Mouse (Mus musculus): Measurements from ENCODE around the gene Olfr466. TPM values are rescaled to one million over a fixed set of nuclear protein-coding genes. Genes with fewer than 3 reads are reported as not detected.

Gene Olfr466
- not detected in 2 replicates for total RNA-seq (2012; rRNA removed)

DNA sequence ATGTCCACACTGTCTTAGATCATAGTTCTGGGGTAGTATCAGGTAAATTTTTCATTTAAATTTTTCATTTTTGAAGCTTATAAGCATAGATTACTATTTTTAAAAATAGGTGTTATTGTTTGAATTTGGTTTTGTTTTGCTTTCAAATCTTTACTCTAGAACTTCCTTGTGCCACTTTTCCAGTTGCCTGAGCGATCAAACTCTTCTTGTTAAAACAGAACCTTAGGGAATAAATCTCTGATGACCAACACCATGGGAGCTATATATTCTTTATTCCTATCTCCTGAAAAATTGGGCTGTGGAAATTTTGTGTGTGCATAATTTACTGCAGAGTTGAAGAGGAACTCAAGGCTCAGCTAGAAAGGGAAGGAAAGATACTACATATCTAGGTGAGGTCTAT is at the start of gene Olfr466:
TSS of gene Olfr466 (plus strand) at position 301 of the 400 bp plus-strand sequence.
- Histone ChIP-seq H3K9me3 (ENCODE audit: control insufficient read depth, insufficient read depth, low read depth, low read length) (no peaks in the 10 kb centered on the region), H3K36me3 (ENCODE audit: control insufficient read depth, insufficient read depth, low read length, poor library complexity, severe bottlenecking) (no peaks in the 10 kb centered on the region), H3K27ac (ENCODE audit: insufficient read depth, low read depth, low read length, poor library complexity, severe bottlenecking) (no peak within 1 kb of the TSS), H3K9ac (ENCODE audit: insufficient read depth, low read depth, low read length, poor library complexity, severe bottlenecking) (no peak within 1 kb of the TSS), H3K4me3 (ENCODE audit: insufficient read depth in 1 of 2, low read depth in 1 of 2, low read length in 2 of 2, poor library complexity in 1 of 2, severe bottlenecking in 1 of 2) (no peak within 1 kb of the TSS), H3K4me1 (ENCODE audit: control insufficient read depth in 2 of 2, insufficient read depth in 2 of 2, low read length in 2 of 2, poor library complexity in 1 of 2) (no peaks in the 10 kb centered on the region)
- in situ Hi-C loops (cut with MboI; ENCODE audit: low sequenced_read_pairs in 2 of 2, unreplicated experiment in 2 of 2): no loop called here
- TF ChIP-seq CHD2 (IDR thresholded peaks at IDR 0.05; ENCODE audit: low read depth, low read length): no peak
- no peak for TF ChIP-seq MAFK (IDR thresholded peaks at IDR 0.05; ENCODE audit: insufficient read depth, low read depth, low read length)
- TF ChIP-seq HCFC1 (IDR thresholded peaks at IDR 0.05; ENCODE audit: borderline replicate concordance, insufficient read depth, low read length): no peak
- TF ChIP-seq ZC3H11A (IDR thresholded peaks at IDR 0.05; ENCODE audit: borderline replicate concordance, low read depth, low read length): no peak
- TF ChIP-seq ZNF384 (IDR thresholded peaks at IDR 0.05; ENCODE audit: low read depth, low read length): no peak
- no peak for DNase-seq (ENCODE audit: low read depth, low spot score)

DNA sequence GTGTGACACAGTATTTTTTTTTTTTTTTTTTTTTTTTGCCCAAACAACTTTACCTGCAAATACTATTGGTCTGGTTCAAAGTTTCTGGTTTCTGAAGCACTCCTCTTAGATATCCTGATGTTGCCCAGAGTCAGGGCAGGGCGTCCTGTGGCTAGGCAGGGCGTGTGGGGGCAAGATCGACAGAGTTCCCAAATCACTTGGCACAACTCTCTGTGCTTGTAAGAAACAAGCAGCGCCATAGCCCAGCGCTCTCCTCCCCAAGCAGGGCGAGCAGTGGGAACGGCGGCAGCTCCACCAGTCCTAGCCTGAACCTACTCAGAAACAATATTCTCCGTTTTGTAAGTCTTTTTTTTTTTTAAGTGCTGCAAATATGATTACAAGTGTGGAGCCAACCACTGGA is 49.4 kb upstream of the Olfr466 start:
- Histone ChIP-seq H3K27ac (ENCODE audit: insufficient read depth, low read depth, low read length, poor library complexity, severe bottlenecking) (no peak overlapping the region), H3K9ac (ENCODE audit: insufficient read depth, low read depth, low read length, poor library complexity, severe bottlenecking) (no peak overlapping the region), H3K4me1 (ENCODE audit: control insufficient read depth in 2 of 2, insufficient read depth in 2 of 2, low read length in 2 of 2, poor library complexity in 1 of 2) (no peaks in the 10 kb centered on the region; a peak in 1 of 4 replicates), H3K36me3 (ENCODE audit: control insufficient read depth, insufficient read depth, low read length, poor library complexity, severe bottlenecking) (no peaks in the 10 kb centered on the region), H3K9me3 (ENCODE audit: control insufficient read depth, insufficient read depth, low read depth, low read length) (no peaks in the 10 kb centered on the region), H3K4me3 (ENCODE audit: insufficient read depth in 1 of 2, low read depth in 1 of 2, low read length in 2 of 2, poor library complexity in 1 of 2, severe bottlenecking in 1 of 2) (no peak overlapping the region)
- no peak for TF ChIP-seq ZC3H11A (IDR thresholded peaks at IDR 0.05; ENCODE audit: borderline replicate concordance, low read depth, low read length)
- no peak for TF ChIP-seq HCFC1 (IDR thresholded peaks at IDR 0.05; ENCODE audit: borderline replicate concordance, insufficient read depth, low read length)
- TF ChIP-seq CHD2 (IDR thresholded peaks at IDR 0.05; ENCODE audit: low read depth, low read length): no peak
- TF ChIP-seq ZNF384 (IDR thresholded peaks at IDR 0.05; ENCODE audit: low read depth, low read length): no peak
- TF ChIP-seq MAFK (IDR thresholded peaks at IDR 0.05; ENCODE audit: insufficient read depth, low read depth, low read length): no peak
- DNase-seq (ENCODE audit: low read depth, low spot score): no peak
- in situ Hi-C loops (cut with MboI; ENCODE audit: low sequenced_read_pairs in 2 of 2, unreplicated experiment in 2 of 2): no loop called here

DNA sequence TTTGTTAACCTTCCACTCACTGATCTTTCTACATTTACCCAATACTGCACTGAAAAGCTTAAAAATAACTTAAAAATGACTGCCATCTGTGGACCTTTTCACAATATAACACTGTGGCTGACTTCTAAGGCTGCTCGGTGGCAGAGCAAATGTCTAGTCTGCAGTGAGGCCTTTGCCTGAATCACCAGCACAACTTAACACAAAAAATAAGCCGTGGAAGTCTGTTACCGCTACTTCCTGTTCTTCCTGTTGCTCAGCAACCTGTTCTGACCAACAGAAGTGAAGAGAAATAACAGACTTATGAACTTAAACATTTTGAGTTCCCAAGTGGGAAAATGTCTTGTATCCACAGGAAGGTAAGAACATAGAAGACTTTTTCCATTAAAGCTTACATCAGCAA is 48.8 kb upstream of the Olfr466 start:
- in situ Hi-C loops (cut with MboI; ENCODE audit: low sequenced_read_pairs in 2 of 2, unreplicated experiment in 2 of 2): no loop called here

DNA sequence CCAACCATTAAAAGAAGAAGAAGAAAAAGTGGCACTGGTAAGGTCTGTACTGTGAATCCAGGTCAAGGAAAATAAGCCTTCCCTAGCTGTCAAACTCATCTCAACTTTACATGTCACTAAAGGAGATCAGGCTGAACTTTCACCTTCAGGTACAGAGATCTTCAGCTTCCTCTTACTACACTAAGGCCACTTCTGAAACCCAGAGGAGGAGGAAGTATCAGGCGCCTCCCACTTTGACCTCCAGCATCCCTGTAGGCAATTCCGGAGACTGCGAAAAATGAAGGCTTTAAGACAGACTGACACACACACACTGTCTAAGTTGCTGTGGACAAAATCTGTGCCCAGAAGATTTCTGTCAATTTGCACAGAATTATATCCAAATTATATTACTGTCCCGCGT is 38.1 kb upstream of the Olfr466 start:
- TF ChIP-seq CHD2 (IDR thresholded peaks at IDR 0.05; ENCODE audit: low read depth, low read length) (no peak), HCFC1 (IDR thresholded peaks at IDR 0.05; ENCODE audit: borderline replicate concordance, insufficient read depth, low read length) (no peak)
- in situ Hi-C loops (cut with MboI; ENCODE audit: low sequenced_read_pairs in 2 of 2, unreplicated experiment in 2 of 2): no loop called here
- peak; percentile 24 for DNase-seq (ENCODE audit: low read depth, low spot score)
- Histone ChIP-seq H3K9ac (ENCODE audit: insufficient read depth, low read depth, low read length, poor library complexity, severe bottlenecking) (no peak overlapping the region), H3K4me3 (ENCODE audit: insufficient read depth in 1 of 2, low read depth in 1 of 2, low read length in 2 of 2, poor library complexity in 1 of 2, severe bottlenecking in 1 of 2) (peak overlapping the region; percentile 87 to 95), H3K36me3 (ENCODE audit: control insufficient read depth, insufficient read depth, low read length, poor library complexity, severe bottlenecking) (no peaks in the 10 kb centered on the region), H3K4me1 (ENCODE audit: control insufficient read depth in 2 of 2, insufficient read depth in 2 of 2, low read length in 2 of 2, poor library complexity in 1 of 2) (peaks cover 3 to 5% of the 10 kb centered on the region in 2 experiments; a peak in 3 of 4 replicates), H3K27ac (ENCODE audit: insufficient read depth, low read depth, low read length, poor library complexity, severe bottlenecking) (no peak overlapping the region), H3K9me3 (ENCODE audit: control insufficient read depth, insufficient read depth, low read depth, low read length) (no peaks in the 10 kb centered on the region)

More for the DNA sequence above, 48.8 kb upstream of the Olfr466 start:
- H3K4me3 ChIP-seq (ENCODE audit: insufficient read depth in 1 of 2, low read depth in 1 of 2, low read length in 2 of 2, poor library complexity in 1 of 2, severe bottlenecking in 1 of 2): no peak overlapping the region
- H3K9me3 ChIP-seq (ENCODE audit: control insufficient read depth, insufficient read depth, low read depth, low read length): no peaks in the 10 kb centered on the region
- H3K27ac ChIP-seq (ENCODE audit: insufficient read depth, low read depth, low read length, poor library complexity, severe bottlenecking): no peak overlapping the region
- no peak overlapping the region for H3K9ac ChIP-seq (ENCODE audit: insufficient read depth, low read depth, low read length, poor library complexity, severe bottlenecking)
- H3K4me1 ChIP-seq (ENCODE audit: control insufficient read depth in 2 of 2, insufficient read depth in 2 of 2, low read length in 2 of 2, poor library complexity in 1 of 2): no peaks in the 10 kb centered on the region; a peak in 1 of 4 replicates
- DNase-seq (ENCODE audit: low read depth, low spot score): no peak
- TF ChIP-seq MAFK (IDR thresholded peaks at IDR 0.05; ENCODE audit: insufficient read depth, low read depth, low read length) (no peak), CHD2 (IDR thresholded peaks at IDR 0.05; ENCODE audit: low read depth, low read length) (no peak), HCFC1 (IDR thresholded peaks at IDR 0.05; ENCODE audit: borderline replicate concordance, insufficient read depth, low read length) (no peak), ZNF384 (IDR thresholded peaks at IDR 0.05; ENCODE audit: low read depth, low read length) (no peak), ZC3H11A (IDR thresholded peaks at IDR 0.05; ENCODE audit: borderline replicate concordance, low read depth, low read length) (no peak)
- H3K36me3 ChIP-seq (ENCODE audit: control insufficient read depth, insufficient read depth, low read length, poor library complexity, severe bottlenecking): no peaks in the 10 kb centered on the region

Measured in ES-E14 (cell line).